Mouse (Mus musculus) liver, embryonic 14.5 days (tissue): ENCODE data around the gene Smad3. TPM values are rescaled to one million over a fixed set of nuclear protein-coding genes. Genes with fewer than 3 reads are reported as not detected.

Experiments used
- ATAC-seq: fragments of 200-750 bp; cut with Nextera tagmentation; 2 replicates; pipeline ENCODE4 v1.8.0; 2017; ENCODE audit warnings: moderate number of reproducible peaks, mild to moderate bottlenecking, moderate library complexity; ENCODE audit not compliant: insufficient read depth
- DNase-seq, 3 experiments: peaks; one replicate each; pipeline ENCODE4 v3.0.0-alpha.2; 2012 to 2013; ENCODE audit warnings: low read depth in 3 of 3, low spot score in 3 of 3
- H3K27ac ChIP-seq: fragments of 300-500 bp; sonication (generic); 2 replicates; pipeline ENCODE4 v1.5.1; 2014; ENCODE audit warnings: moderate library complexity, mild to moderate bottlenecking, control low read depth, inconsistent platforms
- H3K27me3 ChIP-seq: fragments of 300-500 bp; sonication (generic); 2 replicates; pipeline ENCODE4 v1.6.1; 2014; ENCODE audit warnings: mild to moderate bottlenecking, low read length, moderate library complexity; ENCODE audit not compliant: control insufficient read depth, insufficient read depth
- H3K36me3 ChIP-seq: fragments of 300-500 bp; sonication (generic); replicated peaks from 2 replicates; pipeline ENCODE4 v1.6.1; 2014; ENCODE audit warnings: low read depth; ENCODE audit not compliant: control insufficient read depth, insufficient read depth
- H3K4me1 ChIP-seq, 2 experiments: fragments of 200-500 bp in 1 of 2; fragments of 300-500 bp in 1 of 2; sonication (generic) in 1 of 2; replicated peaks; 2 replicates each; pipeline ENCODE4 v1.6.1; 2012 to 2014; ENCODE audit warnings: antibody characterized with exemption in 1 of 2, inconsistent platforms in 1 of 2, low read length in 1 of 2; ENCODE audit not compliant: control insufficient read depth in 2 of 2, insufficient read depth in 2 of 2
- H3K4me2 ChIP-seq: fragments of 300-500 bp; sonication (generic); 2 replicates; pipeline ENCODE4 v1.6.1; 2014; ENCODE audit warnings: low read depth, mild to moderate bottlenecking, control low read depth, moderate library complexity
- H3K4me3 ChIP-seq, 2 experiments: fragments of 200-500 bp in 1 of 2; fragments of 300-500 bp in 1 of 2; sonication (generic) in 1 of 2; 2 replicates each; pipeline ENCODE4 v1.5.1; 2012 to 2014; ENCODE audit warnings: low read depth in 2 of 2, low read length in 2 of 2, mild to moderate bottlenecking in 2 of 2, control low read depth in 1 of 2, inconsistent platforms in 1 of 2, moderate library complexity in 1 of 2; ENCODE audit not compliant: insufficient read depth in 1 of 2
- H3K9ac ChIP-seq: fragments of 300-500 bp; sonication (generic); replicated peaks from 2 replicates; pipeline ENCODE4 v1.6.1; 2014; ENCODE audit warnings: mild to moderate bottlenecking, control low read depth, moderate library complexity
- H3K9me3 ChIP-seq: fragments of 300-500 bp; sonication (generic); 2 replicates; pipeline ENCODE4 v1.6.1; 2016; ENCODE audit warnings: low read length, mixed read lengths; ENCODE audit not compliant: control insufficient read depth
- CTCF ChIP-seq: IDR thresholded peaks from 2 replicates; pipeline ENCODE4 v1.5.1; 2016; ENCODE audit warnings: antibody characterized with exemption, low read depth, control low read depth
- EP300 ChIP-seq: IDR thresholded peaks from 2 replicates; pipeline ENCODE4 v1.6.1; 2016; ENCODE audit warnings: antibody characterized with exemption, low read depth
- whole genome bisulfite sequencing: fragments of 180-500 bp; shearing (Covaris S2); extraction: QIAGEN DNeasy Blood & Tissue Kit; methylation state at CpG from one replicate; pipeline ENCODE4 v1.1.7; 2014; ENCODE audit not compliant: insufficient replicate concordance; 5-methylcytosine and 5-hydroxymethylcytosine counted together
- polyA plus RNA-seq, 2 experiments: library from polyadenylated mRNA; depleted of rRNA in 1 of 2; stranded (reverse) in 1 of 2; unstranded in 1 of 2; fragments of >200 nt; fragmentation: Nextera tagmentation in 1 of 2; extraction: Ambion mirVana in 1 of 2; gene quantifications; 2 replicates each; pipeline versions ENCODE4 v1.2.1 to v1.2.3; 2012 to 2014

Gene Smad3
- polyA plus RNA-seq, 2 experiments, result 1.7 to 3.2 TPM

GRCm38 (mm10) chr9:63737426-63737931 lies 20.3 kb downstream of the Smad3 start:
- 41% methylated on average over 9 of the region's 9 CpGs for WGBS
- Histone ChIP-seq H3K27me3 (no peaks in the 10 kb centered on the region), H3K9ac (no peak overlapping the region), H3K4me3 (no peak overlapping the region), H3K4me1 (peaks cover 17 to 49% of the 10 kb centered on the region in 2 experiments), H3K4me2 (no peak overlapping the region), H3K36me3 (no peaks in the 10 kb centered on the region), H3K27ac (no peak overlapping the region), H3K9me3 (no peaks in the 10 kb centered on the region)
- TF ChIP-seq CTCF (no peak), EP300 (no peak)
- ATAC-seq (no peak), DNase-seq (no peak)

DNA sequence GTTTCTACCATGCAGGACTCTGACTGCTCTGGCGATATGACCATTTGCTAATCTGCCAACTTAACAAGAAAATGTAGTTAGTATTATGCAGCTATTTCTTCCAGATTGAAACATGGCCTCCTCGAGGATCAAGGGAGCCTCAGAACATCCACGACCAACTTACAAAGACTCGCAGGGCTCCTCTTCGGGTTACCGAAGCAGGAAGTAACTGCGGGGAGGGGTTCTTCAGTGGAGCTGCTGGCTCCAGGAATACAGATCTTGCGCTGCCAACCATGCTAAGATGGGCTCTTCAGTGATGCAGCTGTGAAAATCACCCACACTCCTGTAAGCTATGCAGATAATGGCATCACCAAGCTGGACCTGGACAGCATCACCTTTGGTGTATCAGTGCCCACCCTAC lies 23.5 kb downstream of the Smad3 start:
- no peak overlapping the region for H3K9ac ChIP-seq
- ATAC-seq, result no peak
- no peaks in the 10 kb centered on the region for H3K27me3 ChIP-seq
- whole genome bisulfite sequencing, result 52% methylated on average over 8 of the region's 8 CpGs
- no peak overlapping the region for H3K4me2 ChIP-seq
- H3K27ac ChIP-seq, result no peak overlapping the region
- no peaks in the 10 kb centered on the region for H3K9me3 ChIP-seq
- H3K36me3 ChIP-seq, result no peaks in the 10 kb centered on the region
- no peak for TF ChIP-seq EP300
- TF ChIP-seq CTCF, result no peak
- DNase-seq, result no peak
- H3K4me1 ChIP-seq, result peaks cover 5 to 43% of the 10 kb centered on the region in 2 experiments; a peak in 2 of 4 replicates
- no peak overlapping the region for H3K4me3 ChIP-seq

GRCm38 (mm10) chr9:63732700-63733099 lies 25.1 kb downstream of the Smad3 start:
- TF ChIP-seq CTCF (no peak), EP300 (no peak)
- H3K9ac ChIP-seq, result no peak overlapping the region
- no peaks in the 10 kb centered on the region for H3K9me3 ChIP-seq
- ATAC-seq (no peak), DNase-seq (no peak)
- no peaks in the 10 kb centered on the region for H3K27me3 ChIP-seq
- H3K36me3 ChIP-seq, result no peaks in the 10 kb centered on the region
- no peak overlapping the region for H3K4me3 ChIP-seq
- H3K4me2 ChIP-seq, result no peak overlapping the region
- 69% methylated on average over 7 of the region's 7 CpGs for WGBS
- peaks cover 5 to 39% of the 10 kb centered on the region in 2 experiments; a peak in 3 of 4 replicates for H3K4me1 ChIP-seq
- no peak overlapping the region for H3K27ac ChIP-seq

GRCm38 (mm10) chr9:63731114-63731828 lies 26.5 kb downstream of the Smad3 start:
- WGBS, result 62% methylated on average over 9 of the region's 9 CpGs
- Histone ChIP-seq H3K27ac (no peak overlapping the region), H3K9ac (no peak overlapping the region), H3K4me2 (no peak overlapping the region; the same call in 1 of the 2 replicates), H3K36me3 (no peaks in the 10 kb centered on the region), H3K4me1 (peaks cover 18 to 44% of the 10 kb centered on the region in 2 experiments), H3K27me3 (no peaks in the 10 kb centered on the region), H3K9me3 (no peaks in the 10 kb centered on the region), H3K4me3 (no peak overlapping the region)
- no peak for DNase-seq
- no peak for ATAC-seq
- no peak for TF ChIP-seq CTCF
- no peak for TF ChIP-seq EP300

DNA sequence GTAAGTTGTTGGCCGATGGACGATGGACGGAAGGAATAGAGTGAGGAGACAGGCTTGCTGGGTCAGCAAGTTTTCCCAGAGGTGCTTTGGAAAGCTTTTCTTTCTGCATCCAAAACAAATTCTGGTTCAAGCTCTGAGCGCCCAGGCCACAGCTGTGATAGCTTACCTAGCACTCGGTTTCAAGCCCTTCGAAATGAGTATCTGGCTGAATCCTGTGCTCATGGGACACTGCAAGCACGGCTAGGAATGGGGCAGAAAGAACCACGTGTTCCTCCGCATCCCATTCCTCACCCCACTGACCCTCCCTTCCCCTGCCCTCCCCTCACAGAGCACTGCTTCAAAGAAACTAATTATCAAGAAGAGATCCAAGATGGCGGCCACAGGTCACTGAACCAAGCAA lies 28.8 kb downstream of the Smad3 start:
- Histone ChIP-seq H3K9ac (no peak overlapping the region), H3K36me3 (no peaks in the 10 kb centered on the region), H3K4me3 (no peak overlapping the region), H3K4me1 (peaks cover 20 to 42% of the 10 kb centered on the region in 2 experiments), H3K27ac (no peak overlapping the region), H3K27me3 (no peaks in the 10 kb centered on the region), H3K9me3 (no peaks in the 10 kb centered on the region), H3K4me2 (no peak overlapping the region)
- DNase-seq, result no peak
- TF ChIP-seq CTCF (no peak), EP300 (no peak)
- no peak for ATAC-seq
- WGBS, result 74% methylated on average over 10 of the region's 10 CpGs
